Mouse (Mus musculus) bone marrow macrophage, adult 2 months (primary cell): Measurements from ENCODE around the gene Arhgef12.

ENCODE experiments used
- CTCF ChIP-seq: IDR thresholded peaks from 2 replicates; pipeline ENCODE4 v1.5.1; 2012; ENCODE audit warnings: low read depth, mild to moderate bottlenecking, low read length, moderate library complexity
- POLR2A ChIP-seq: IDR thresholded peaks from 2 replicates; pipeline ENCODE4 v1.6.1; 2012; ENCODE audit warnings: mild to moderate bottlenecking, low read depth, low read length, borderline replicate concordance

GRCm38 (mm10) chr9:43011061-43011460 lies 96.0 kb downstream of the Arhgef12 start:
- TF ChIP-seq CTCF (no peak), POLR2A (no peak)
